Mouse (Mus musculus): ENCODE measurements at regions not wholly inside any gene's neighbourhood (a gene's known extent, or its start where the extent isn't known, plus 50 kb on each side); places are given as distances from the start of the nearest gene placed in this dataset.

DNA sequence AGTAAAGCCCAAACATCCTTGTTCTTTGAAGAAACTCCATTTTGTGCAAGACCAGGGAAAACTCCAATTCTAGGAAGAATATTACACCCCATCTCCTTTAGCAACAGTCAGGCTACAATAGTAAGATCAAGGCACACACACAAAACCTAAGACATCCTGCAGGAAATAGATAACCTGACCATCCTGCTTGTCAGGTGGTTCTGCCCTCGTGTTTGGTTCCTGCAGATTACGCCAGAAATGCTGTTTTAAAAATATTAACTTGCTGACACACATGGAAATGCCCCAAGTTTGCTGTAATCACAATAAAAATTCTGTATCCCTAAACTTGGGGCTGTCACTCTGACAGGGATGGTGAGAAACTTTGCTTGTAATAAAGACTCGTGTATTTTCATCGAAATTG, 251.6 kb downstream of the Kcnj3 start:
- Histone ChIP-seq H3K4me2 (ENCODE audit: low read depth, low read length, severe bottlenecking) (no peak overlapping the region), H3K4me3 (ENCODE audit: low read depth, low read length) (no peak overlapping the region), H3K27ac (ENCODE audit: low read depth, low read length) (no peak overlapping the region), H3K4me1 (replicated peaks; ENCODE audit: control insufficient read depth, insufficient read depth, low read length) (no peaks in the 10 kb centered on the region), H3K9me3 (ENCODE audit: control insufficient read depth, low read length) (no peaks in the 10 kb centered on the region), H3K9ac (ENCODE audit: low read length) (no peak overlapping the region), H3K27me3 (ENCODE audit: control insufficient read depth, insufficient read depth, low read length) (no peaks in the 10 kb centered on the region), H3K36me3 (ENCODE audit: control insufficient read depth, insufficient read depth, low read length) (no peaks in the 10 kb centered on the region)
- 82% methylated on average over 4 of the region's 4 CpGs for WGBS
- DNase-seq (ENCODE audit: low spot score) (no peak), ATAC-seq (replicated peaks; ENCODE audit: low FRiP score) (no peak)

DNA sequence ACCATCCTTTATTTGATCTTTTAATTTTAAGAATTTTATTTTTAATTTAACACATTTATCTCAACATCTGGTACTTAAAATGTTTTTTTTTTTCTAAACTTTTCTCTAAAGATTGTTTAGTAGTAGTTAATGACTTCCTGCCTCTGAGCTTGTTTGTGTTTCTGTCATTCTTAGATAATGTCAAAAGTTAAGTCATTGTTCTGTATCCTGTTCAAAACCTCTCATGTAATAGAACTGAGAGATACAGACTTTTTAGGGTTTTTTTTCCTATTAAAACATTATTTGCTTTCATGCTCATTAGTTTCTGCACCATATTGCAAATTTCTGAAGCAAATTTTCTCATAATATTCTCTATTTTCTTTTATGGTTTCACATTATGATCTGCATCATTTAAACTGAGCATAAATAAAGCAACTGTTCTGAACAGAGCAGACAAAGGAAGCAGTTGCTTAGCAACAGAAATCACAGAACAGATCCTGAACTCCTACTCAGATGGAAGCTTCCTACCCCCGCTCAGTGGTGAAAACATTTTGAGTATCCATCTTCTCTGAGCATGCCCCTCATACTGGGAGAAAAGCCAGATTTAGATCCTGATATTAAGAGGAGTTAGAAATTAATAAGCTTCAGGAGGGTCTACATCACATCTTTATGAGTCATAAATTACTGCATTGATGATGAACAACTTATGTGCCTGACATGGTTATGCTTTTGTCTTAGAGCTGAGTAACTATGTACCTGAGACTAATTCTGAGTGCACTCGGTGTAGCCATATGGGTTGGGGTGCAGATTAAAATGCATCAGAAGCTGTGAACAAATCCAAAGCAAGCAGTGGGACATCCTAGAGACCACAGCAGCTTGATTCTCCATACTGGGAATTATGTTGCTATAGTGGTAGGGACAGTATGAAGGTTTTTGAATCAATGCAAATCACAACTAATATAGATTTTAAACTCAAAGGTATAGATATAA, 257.4 kb downstream of the Kcnj3 start:
- Histone ChIP-seq H3K9ac (ENCODE audit: low read length) (no peak overlapping the region), H3K4me3 (ENCODE audit: low read depth, low read length) (no peak overlapping the region), H3K36me3 (ENCODE audit: control insufficient read depth, insufficient read depth, low read length) (no peaks in the 10 kb centered on the region), H3K27ac (ENCODE audit: low read depth, low read length) (no peak overlapping the region), H3K9me3 (ENCODE audit: control insufficient read depth, low read length) (no peaks in the 10 kb centered on the region), H3K4me2 (ENCODE audit: low read depth, low read length, severe bottlenecking) (no peak overlapping the region), H3K27me3 (ENCODE audit: control insufficient read depth, insufficient read depth, low read length) (no peaks in the 10 kb centered on the region), H3K4me1 (replicated peaks; ENCODE audit: control insufficient read depth, insufficient read depth, low read length) (no peaks in the 10 kb centered on the region)
- 49% methylated on average over 2 of the region's 2 CpGs for WGBS
- ATAC-seq (replicated peaks; ENCODE audit: low FRiP score), result peak; percentile 82
- DNase-seq (ENCODE audit: low spot score), result no peak

DNA sequence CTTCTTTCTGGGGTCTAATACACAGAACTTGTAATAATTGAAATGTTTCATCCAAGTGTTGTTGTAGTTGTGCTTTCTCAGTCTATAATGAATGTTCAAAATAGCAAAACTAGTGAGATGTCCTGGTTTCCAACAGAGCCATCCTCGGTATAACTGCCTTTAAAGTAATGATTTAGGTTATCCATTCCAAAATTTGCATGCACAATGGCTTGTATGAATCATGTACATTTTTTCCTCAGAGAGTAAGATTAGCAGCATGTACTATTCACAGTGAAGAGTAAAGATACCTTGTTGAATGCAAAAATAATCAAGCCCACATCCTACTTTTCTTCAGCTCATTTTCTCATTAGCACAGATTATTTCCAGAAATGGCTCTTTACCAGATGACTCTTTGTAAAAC, 263.9 kb downstream of the Kcnj3 start:
- Histone ChIP-seq H3K9me3 (ENCODE audit: control insufficient read depth, low read length) (no peaks in the 10 kb centered on the region), H3K4me1 (replicated peaks; ENCODE audit: control insufficient read depth, insufficient read depth, low read length) (no peaks in the 10 kb centered on the region), H3K9ac (ENCODE audit: low read length) (no peak overlapping the region), H3K36me3 (ENCODE audit: control insufficient read depth, insufficient read depth, low read length) (no peaks in the 10 kb centered on the region), H3K27me3 (ENCODE audit: control insufficient read depth, insufficient read depth, low read length) (no peaks in the 10 kb centered on the region), H3K4me2 (ENCODE audit: low read depth, low read length, severe bottlenecking) (no peak overlapping the region), H3K27ac (ENCODE audit: low read depth, low read length) (no peak overlapping the region), H3K4me3 (ENCODE audit: low read depth, low read length) (no peak overlapping the region)
- DNase-seq (ENCODE audit: low spot score), result no peak
- WGBS, result 100% methylated on average over 1 of the region's 1 CpGs
- ATAC-seq (replicated peaks; ENCODE audit: low FRiP score), result no peak
